Mouse (Mus musculus) ES-E14 (cell line): Measurements from ENCODE around the gene Haus7.

Experiments
- CHD2 ChIP-seq: IDR thresholded peaks from 2 replicates; pipeline ENCODE4 v1.6.1; 2014; ENCODE audit warnings: mild to moderate bottlenecking, low read depth, low read length, inconsistent platforms
- HCFC1 ChIP-seq: IDR thresholded peaks from 2 replicates; pipeline ENCODE4 v1.6.1; 2012; ENCODE audit warnings: low read length, inconsistent platforms, borderline replicate concordance; ENCODE audit not compliant: insufficient read depth
- MAFK ChIP-seq: IDR thresholded peaks from 2 replicates; pipeline ENCODE4 v1.6.1; 2014; ENCODE audit warnings: mild to moderate bottlenecking, low read depth, low read length, inconsistent platforms; ENCODE audit not compliant: insufficient read depth
- ZNF384 ChIP-seq: IDR thresholded peaks from 2 replicates; pipeline ENCODE4 v1.6.1; 2012; ENCODE audit warnings: low read depth, low read length, inconsistent platforms

- no peak for TF ChIP-seq CHD2
- no peak for TF ChIP-seq HCFC1
- TF ChIP-seq MAFK, result no peak
- TF ChIP-seq ZNF384, result no peak
Observed at GRCm38 (mm10) chrX:73396446-73396845, 62.4 kb downstream of the Haus7 start.
